Mouse (Mus musculus) forebrain, embryonic 16.5 days (tissue): Measurements from ENCODE around the gene Cd53. TPM values are rescaled to one million over a fixed set of nuclear protein-coding genes. Genes with fewer than 3 reads are reported as not detected.

Source experiments
- ATAC-seq: fragments of 200-750 bp; cut with Nextera tagmentation; 2 replicates; pipeline ENCODE4 v1.8.0; 2017; ENCODE audit warnings: mild to moderate bottlenecking, moderate library complexity
- H3K27ac ChIP-seq: fragments of 300-500 bp; sonication (generic); 2 replicates; pipeline ENCODE4 v1.5.1; 2014; ENCODE audit warnings: low read length, control low read depth
- H3K27me3 ChIP-seq: fragments of 300-500 bp; sonication (generic); replicated peaks from 2 replicates; pipeline ENCODE4 v1.6.1; 2014; ENCODE audit warnings: low read length; ENCODE audit not compliant: control insufficient read depth, insufficient read depth
- H3K36me3 ChIP-seq: fragments of 300-500 bp; sonication (generic); 2 replicates; pipeline ENCODE4 v1.6.1; 2014; ENCODE audit not compliant: control insufficient read depth, insufficient read depth
- H3K4me1 ChIP-seq: fragments of 300-500 bp; sonication (generic); replicated peaks from 2 replicates; pipeline ENCODE4 v1.6.1; 2014; ENCODE audit warnings: low read length; ENCODE audit not compliant: control insufficient read depth, insufficient read depth
- H3K4me2 ChIP-seq: fragments of 300-500 bp; sonication (generic); 2 replicates; pipeline ENCODE4 v1.6.1; 2014; ENCODE audit warnings: mild to moderate bottlenecking, low read length, control low read depth
- H3K4me3 ChIP-seq: fragments of 300-500 bp; sonication (generic); replicated peaks from 2 replicates; pipeline ENCODE4 v1.5.1; 2014; ENCODE audit warnings: mild to moderate bottlenecking, low read length, control low read depth
- H3K9ac ChIP-seq: fragments of 300-500 bp; sonication (generic); replicated peaks from 2 replicates; pipeline ENCODE4 v1.6.1; 2014; ENCODE audit warnings: low read depth, low read length, control low read depth
- H3K9me3 ChIP-seq: fragments of 300-500 bp; sonication (generic); 2 replicates; pipeline ENCODE4 v1.6.1; 2016; ENCODE audit warnings: low read length; ENCODE audit not compliant: control insufficient read depth
- WGBS: fragments of 180-500 bp; shearing (Covaris S2); extraction: QIAGEN DNeasy Blood & Tissue Kit; methylation state at CpG from one replicate; pipeline ENCODE4 v1.1.7; 2014; 5-methylcytosine and 5-hydroxymethylcytosine counted together
- polyA plus RNA-seq: library from polyadenylated mRNA; unstranded; fragments of >200 nt; fragmentation: Nextera tagmentation; extraction: Ambion mirVana; gene quantifications from 2 replicates; pipeline ENCODE4 v1.2.1, GENCODE M21; 2015

Cd53 gene
- polyA plus RNA-seq = 3.3 and 4.1 TPM in 2 replicates

GRCm38 (mm10) chr3:106789930-106790329 lies at the start of gene Cd53:
Gene Cd53 (minus strand): TSS chr3:106790149.
- H3K4me2 ChIP-seq = no peak within 1 kb of the TSS
- H3K27ac ChIP-seq = no peak within 1 kb of the TSS
- no peak within 1 kb of the TSS for H3K4me3 ChIP-seq
- no peaks in the 10 kb centered on the region for H3K36me3 ChIP-seq
- H3K4me1 ChIP-seq = no peaks in the 10 kb centered on the region
- H3K27me3 ChIP-seq = no peaks in the 10 kb centered on the region
- H3K9me3 ChIP-seq = no peaks in the 10 kb centered on the region
- 84% methylated on average over 2 of the region's 2 CpGs for WGBS
- ATAC-seq = no peak
- no peak within 1 kb of the TSS for H3K9ac ChIP-seq

GRCm38 (mm10) chr3:106832107-106832506 lies 42.2 kb upstream of the Cd53 start:
- Histone ChIP-seq H3K27ac (no peak overlapping the region), H3K9me3 (no peaks in the 10 kb centered on the region), H3K4me3 (no peak overlapping the region), H3K4me2 (no peak overlapping the region), H3K36me3 (no peaks in the 10 kb centered on the region), H3K4me1 (no peaks in the 10 kb centered on the region), H3K9ac (no peak overlapping the region), H3K27me3 (no peaks in the 10 kb centered on the region)
- no peak for ATAC-seq
- WGBS = 72% methylated on average over 1 of the region's 1 CpGs

GRCm38 (mm10) chr3:106826187-106826586 lies 36.2 kb upstream of the Cd53 start, which contains the start of gene Olfr266:
Gene Olfr266 (minus strand): TSS chr3:106826287.
- ATAC-seq = no peak
- H3K4me3 ChIP-seq = no peak within 1 kb of the TSS
- H3K27ac ChIP-seq = no peak within 1 kb of the TSS
- H3K9me3 ChIP-seq = no peaks in the 10 kb centered on the region
- H3K4me1 ChIP-seq = no peaks in the 10 kb centered on the region
- no peak within 1 kb of the TSS for H3K9ac ChIP-seq
- 83% methylated on average over 1 of the region's 1 CpGs for WGBS
- no peaks in the 10 kb centered on the region for H3K36me3 ChIP-seq
- H3K4me2 ChIP-seq = no peak within 1 kb of the TSS
- no peaks in the 10 kb centered on the region for H3K27me3 ChIP-seq

- no peak overlapping the region for H3K27ac ChIP-seq
- no peaks in the 10 kb centered on the region for H3K9me3 ChIP-seq
- no peak overlapping the region for H3K4me3 ChIP-seq
- no peaks in the 10 kb centered on the region for H3K4me1 ChIP-seq
- H3K9ac ChIP-seq = no peak overlapping the region
- H3K27me3 ChIP-seq = no peaks in the 10 kb centered on the region
- 83% methylated on average over 2 of the region's 2 CpGs for WGBS
- H3K4me2 ChIP-seq = no peak overlapping the region
- ATAC-seq = no peak
- H3K36me3 ChIP-seq = no peaks in the 10 kb centered on the region
Measured at GRCm38 (mm10) chr3:106817676-106818075, 27.7 kb upstream of the Cd53 start.

- Histone ChIP-seq H3K27me3 (no peaks in the 10 kb centered on the region), H3K9ac (no peak overlapping the region), H3K27ac (no peak overlapping the region), H3K4me3 (no peak overlapping the region), H3K4me1 (no peaks in the 10 kb centered on the region), H3K36me3 (no peaks in the 10 kb centered on the region), H3K9me3 (no peaks in the 10 kb centered on the region), H3K4me2 (no peak overlapping the region)
- WGBS = 60% methylated on average over 2 of the region's 2 CpGs
- no peak for ATAC-seq
Measured at GRCm38 (mm10) chr3:106808972-106809695, 19.2 kb upstream of the Cd53 start.

- Histone ChIP-seq H3K27ac (no peak overlapping the region), H3K4me2 (no peak overlapping the region), H3K9me3 (no peaks in the 10 kb centered on the region; the same call in 1 of the 2 replicates), H3K4me1 (no peaks in the 10 kb centered on the region), H3K4me3 (no peak overlapping the region), H3K36me3 (no peaks in the 10 kb centered on the region), H3K27me3 (no peaks in the 10 kb centered on the region), H3K9ac (no peak overlapping the region)
- ATAC-seq = no peak
Measured at GRCm38 (mm10) chr3:106798079-106798478, 8.1 kb upstream of the Cd53 start.

GRCm38 (mm10) chr3:106788440-106788887 lies 1.5 kb downstream of the Cd53 start:
- Histone ChIP-seq H3K9ac (no peak overlapping the region), H3K27me3 (no peaks in the 10 kb centered on the region), H3K27ac (no peak overlapping the region), H3K9me3 (no peaks in the 10 kb centered on the region), H3K4me3 (no peak overlapping the region), H3K36me3 (no peaks in the 10 kb centered on the region), H3K4me1 (no peaks in the 10 kb centered on the region), H3K4me2 (no peak overlapping the region)
- ATAC-seq = no peak
- 75% methylated on average over 2 of the region's 2 CpGs for WGBS

GRCm38 (mm10) chr3:106787972-106788371 lies 2.0 kb downstream of the Cd53 start:
- ATAC-seq = no peak
- Histone ChIP-seq H3K27ac (no peak overlapping the region), H3K4me1 (no peaks in the 10 kb centered on the region), H3K9ac (no peak overlapping the region), H3K4me2 (no peak overlapping the region), H3K27me3 (no peaks in the 10 kb centered on the region), H3K36me3 (no peaks in the 10 kb centered on the region), H3K4me3 (no peak overlapping the region), H3K9me3 (no peaks in the 10 kb centered on the region)

GRCm38 (mm10) chr3:106785130-106785529 lies 4.8 kb downstream of the Cd53 start:
- no peak for ATAC-seq
- no peaks in the 10 kb centered on the region for H3K9me3 ChIP-seq
- H3K4me3 ChIP-seq = no peak overlapping the region
- H3K4me1 ChIP-seq = no peaks in the 10 kb centered on the region
- 78% methylated on average over 3 of the region's 3 CpGs for whole genome bisulfite sequencing
- H3K27ac ChIP-seq = no peak overlapping the region
- no peak overlapping the region for H3K4me2 ChIP-seq
- no peaks in the 10 kb centered on the region for H3K36me3 ChIP-seq
- no peaks in the 10 kb centered on the region for H3K27me3 ChIP-seq
- H3K9ac ChIP-seq = no peak overlapping the region

GRCm38 (mm10) chr3:106771834-106772233 lies 18.1 kb downstream of the Cd53 start:
- H3K27me3 ChIP-seq = no peaks in the 10 kb centered on the region

More at GRCm38 (mm10) chr3:106771834-106772233, 18.1 kb downstream of the Cd53 start:
- Histone ChIP-seq H3K27ac (no peak overlapping the region), H3K9ac (no peak overlapping the region), H3K4me1 (no peaks in the 10 kb centered on the region), H3K4me2 (no peak overlapping the region), H3K9me3 (no peaks in the 10 kb centered on the region), H3K36me3 (no peaks in the 10 kb centered on the region), H3K4me3 (no peak overlapping the region)
- WGBS = 80% methylated on average over 1 of the region's 1 CpGs
- ATAC-seq = no peak
